Mouse (Mus musculus): Measurements from ENCODE around the gene Man1c1. TPM values are rescaled to one million over a fixed set of nuclear protein-coding genes. Genes with fewer than 3 reads are reported as not detected.

Gene Man1c1
- total RNA-seq (2021) = 10 to 100 TPM; 30.4 to 30.7 TPM

GRCm38 (mm10) chr4:134703835-134704546 is at the start of gene Man1c1:
TSS of gene Man1c1 (minus strand) at chr4:134704290.
- peak; percentile 100 for DNase-seq

- DNase-seq = no peak
Measured at GRCm38 (mm10) chr4:134753516-134754261, 49.6 kb upstream of the Man1c1 start.

GRCm38 (mm10) chr4:134752911-134753426 is 48.9 kb upstream of the Man1c1 start:
- peak; percentile 39 for DNase-seq

- DNase-seq = no peak
Measured at GRCm38 (mm10) chr4:134751682-134752380, 47.7 kb upstream of the Man1c1 start.

GRCm38 (mm10) chr4:134750825-134751224 is 46.7 kb upstream of the Man1c1 start:
- DNase-seq = no peak

- no peak for DNase-seq
Measured at GRCm38 (mm10) chr4:134750263-134750662, 46.2 kb upstream of the Man1c1 start.

- no peak for DNase-seq
Measured at GRCm38 (mm10) chr4:134749301-134750030, 45.4 kb upstream of the Man1c1 start.

GRCm38 (mm10) chr4:134745900-134746661 is 42.0 kb upstream of the Man1c1 start:
- DNase-seq = no peak

- no peak for DNase-seq
Measured at GRCm38 (mm10) chr4:134743881-134744633, 40.0 kb upstream of the Man1c1 start.

GRCm38 (mm10) chr4:134741949-134742348 is 37.9 kb upstream of the Man1c1 start:
- DNase-seq = no peak

- DNase-seq = no peak
Measured at GRCm38 (mm10) chr4:134740186-134740585, 36.1 kb upstream of the Man1c1 start.

GRCm38 (mm10) chr4:134739530-134739929 is 35.4 kb upstream of the Man1c1 start:
- DNase-seq = no peak

GRCm38 (mm10) chr4:134737365-134737910 is 33.3 kb upstream of the Man1c1 start:
- no peak for DNase-seq

- DNase-seq = no peak
Measured at GRCm38 (mm10) chr4:134736147-134736546, 32.1 kb upstream of the Man1c1 start.

- peak; percentile 59 for DNase-seq
Measured at GRCm38 (mm10) chr4:134734629-134735081, 30.6 kb upstream of the Man1c1 start.

- DNase-seq = peak; percentile 82
Measured at GRCm38 (mm10) chr4:134734038-134734628, 30.0 kb upstream of the Man1c1 start.

- DNase-seq = no peak
Measured at GRCm38 (mm10) chr4:134733371-134733770, 29.3 kb upstream of the Man1c1 start.

GRCm38 (mm10) chr4:134730106-134730505 is 26.0 kb upstream of the Man1c1 start:
- peak; percentile 51 for DNase-seq

GRCm38 (mm10) chr4:134725735-134726345 is 21.8 kb upstream of the Man1c1 start:
- DNase-seq = peak; percentile 30

Data from heart, postnatal 4 days (tissue).